Mouse (Mus musculus) E14TG2a.4 (cell line): ENCODE results near the gene Pum1.

Experiments used
- CTCF ChIP-seq: conservative IDR thresholded peaks from 2 replicates; pipeline ENCODE4 v1.5.1; 2014; ENCODE audit warnings: low read length
- NANOG ChIP-seq: IDR thresholded peaks from 2 replicates; pipeline ENCODE4 v1.6.1; 2014; ENCODE audit warnings: borderline replicate concordance, low read length, mixed read lengths
- POU5F1 ChIP-seq: IDR thresholded peaks from 2 replicates; pipeline ENCODE4 v1.6.1; 2014; ENCODE audit warnings: low read length, borderline replicate concordance

DNA sequence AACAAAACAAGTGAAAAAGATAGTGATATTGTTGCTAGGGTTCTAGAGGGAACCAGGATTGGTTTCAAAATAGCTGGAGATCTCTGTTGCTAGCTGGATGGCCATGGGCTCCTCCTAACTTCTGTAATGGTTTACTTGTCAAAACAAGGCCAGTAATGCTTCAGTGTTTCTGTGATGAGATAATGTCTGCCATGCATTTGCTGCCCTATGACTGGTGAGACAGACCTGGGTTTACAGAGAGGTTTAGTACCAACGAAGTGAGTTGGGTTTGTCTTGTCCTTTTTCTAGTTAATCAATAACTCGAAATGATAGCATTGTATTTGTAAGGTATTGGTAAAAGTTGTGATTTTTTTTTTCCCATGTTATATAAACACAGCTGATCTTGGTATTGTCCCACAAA is 4.6 kb downstream of the Pum1 start:
- TF ChIP-seq CTCF (no peak), POU5F1 (no peak), NANOG (no peak)
